In the genomic region with DNA sequence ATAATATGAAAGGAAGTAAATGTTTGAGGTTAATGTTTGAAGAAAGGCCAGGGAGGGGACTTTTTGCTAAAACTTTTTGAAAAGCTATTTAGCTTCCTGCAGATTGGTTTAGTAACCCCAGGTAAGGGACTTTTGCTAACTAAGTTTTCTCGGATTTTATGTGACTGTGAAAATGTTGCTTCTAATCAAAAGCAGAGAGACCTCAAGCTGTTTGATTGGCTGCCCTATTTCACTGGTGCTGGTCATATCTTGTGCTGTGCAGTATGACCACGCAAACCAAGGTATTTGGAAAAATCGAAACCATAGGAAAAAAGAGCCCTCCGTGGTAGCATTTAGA, we compare ENCODE assay signal across 14 mouse cellular contexts. TPM values are rescaled to one million over a fixed set of nuclear protein-coding genes. Genes with fewer than 3 reads are reported as not detected.
A peak's percentile ranks its signal among the peaks of the same experiment; 100 is the strongest.
DNase-seq lines count a peak whose midpoint lies in the region; ATAC-seq and TF ChIP-seq lines count a peak whose summit lies in the region.
"Had no signal": no experiment of that assay in that cellular context is flagged by ENCODE, and none has a peak within 500 bp of the region (broad histone marks: within the 10 kb centered on the region; RNA-seq: fewer than 3 reads in every experiment).

No protein-coding gene starts in this region.

- no peaks in the 10 kb centered on the region for H3K9me3 ChIP-seq in intestine, embryonic 14.5 days (ENCODE audit: control insufficient read depth, low read length)
- no peaks in the 10 kb centered on the region for H3K9me3 ChIP-seq in intestine, postnatal 0 days (ENCODE audit: control insufficient read depth)
- no peaks in the 10 kb centered on the region for H3K9me3 ChIP-seq in limb, embryonic 15.5 days
- no peaks in the 10 kb centered on the region for H3K9me3 ChIP-seq in forebrain, embryonic 16.5 days (ENCODE audit: control insufficient read depth, low read length)
- H3K9me3 ChIP-seq: forebrain, embryonic 13.5 days; heart, embryonic 13.5 days had no signal

- no peak overlapping the region for H3K4me2 ChIP-seq in intestine, embryonic 14.5 days (ENCODE audit: low read length)
- no peak overlapping the region for H3K4me2 ChIP-seq in intestine, postnatal 0 days (replicated peaks; ENCODE audit: low read depth)
- H3K4me2 ChIP-seq in limb, embryonic 15.5 days: peak overlapping the region; percentile 32
- H3K4me2 ChIP-seq in forebrain, embryonic 16.5 days (ENCODE audit: low read length): no peak overlapping the region
- H3K4me2 ChIP-seq: forebrain, embryonic 13.5 days; heart, embryonic 13.5 days had no signal

- no peaks in the 10 kb centered on the region for H3K27me3 ChIP-seq in intestine, embryonic 14.5 days (replicated peaks; ENCODE audit: control insufficient read depth, insufficient read depth, low read length)
- H3K27me3 ChIP-seq in intestine, postnatal 0 days (replicated peaks; ENCODE audit: control insufficient read depth, insufficient read depth, low read length): no peaks in the 10 kb centered on the region
- H3K27me3 ChIP-seq in limb, embryonic 15.5 days: no peaks in the 10 kb centered on the region
- H3K27me3 ChIP-seq in forebrain, embryonic 16.5 days (replicated peaks; ENCODE audit: control insufficient read depth, insufficient read depth, low read length): no peaks in the 10 kb centered on the region
- H3K27me3 ChIP-seq: forebrain, embryonic 13.5 days; heart, embryonic 13.5 days; Patski had no signal

- H3K9ac ChIP-seq in intestine, embryonic 14.5 days (ENCODE audit: low read length): no peak overlapping the region
- no peak overlapping the region for H3K9ac ChIP-seq in intestine, postnatal 0 days (ENCODE audit: low read depth, low read length)
- no peak overlapping the region for H3K9ac ChIP-seq in limb, embryonic 15.5 days
- no peak overlapping the region for H3K9ac ChIP-seq in forebrain, embryonic 16.5 days (replicated peaks; ENCODE audit: low read depth, low read length)
- H3K9ac ChIP-seq: forebrain, embryonic 13.5 days; heart, embryonic 13.5 days had no signal

- no peak for ATAC-seq in intestine, embryonic 14.5 days (replicated peaks; ENCODE audit: low FRiP score, low TSS enrichment, low read depth)
- ATAC-seq in intestine, postnatal 0 days: no peak
- peak; percentile 62 for ATAC-seq in activated CD4-positive, CD25-positive, alpha-beta regulatory T cell, adult 4 months
- no peak for ATAC-seq in limb, embryonic 15.5 days (ENCODE audit: insufficient number of reproducible peaks, low FRiP score, low TSS enrichment, low read depth)
- ATAC-seq in forebrain, embryonic 16.5 days: no peak
- ATAC-seq: forebrain, embryonic 13.5 days; Patski had no signal

- H3K36me3 ChIP-seq in intestine, embryonic 14.5 days (ENCODE audit: control insufficient read depth, insufficient read depth, low read length): no peaks in the 10 kb centered on the region
- no peaks in the 10 kb centered on the region for H3K36me3 ChIP-seq in intestine, postnatal 0 days (ENCODE audit: control insufficient read depth, insufficient read depth)
- no peaks in the 10 kb centered on the region for H3K36me3 ChIP-seq in limb, embryonic 15.5 days
- H3K36me3 ChIP-seq in forebrain, embryonic 16.5 days (ENCODE audit: control insufficient read depth, insufficient read depth): no peaks in the 10 kb centered on the region
- H3K36me3 ChIP-seq: heart, embryonic 13.5 days had no signal

- 0 out of 2 replicates have a peak overlapping the region, but pooled peaks have one; percentile 18 for H3K27ac ChIP-seq in intestine, embryonic 14.5 days (ENCODE audit: low read depth)
- H3K27ac ChIP-seq in intestine, postnatal 0 days (ENCODE audit: low read depth, low read length): no peak overlapping the region
- peak overlapping the region; percentile 79 for H3K27ac ChIP-seq in limb, embryonic 15.5 days
- no peak overlapping the region for H3K27ac ChIP-seq in forebrain, embryonic 16.5 days (ENCODE audit: low read length)
- H3K27ac ChIP-seq: forebrain, embryonic 13.5 days; heart, embryonic 13.5 days had no signal

- TF ChIP-seq CTCF in intestine, postnatal 0 days (IDR thresholded peaks at IDR 0.05; ENCODE audit: low read depth): no peak

- peaks cover 6% of the 10 kb centered on the region; the same call in 1 of the 2 replicates for H3K4me1 ChIP-seq in intestine, embryonic 14.5 days (replicated peaks; ENCODE audit: control insufficient read depth, insufficient read depth, low read length)
- H3K4me1 ChIP-seq in intestine, postnatal 0 days (replicated peaks; ENCODE audit: control insufficient read depth, insufficient read depth, low read length): no peaks in the 10 kb centered on the region
- H3K4me1 ChIP-seq in limb, embryonic 15.5 days: peaks cover 9% of the 10 kb centered on the region; the same call in 1 of the 2 replicates
- no peaks in the 10 kb centered on the region for H3K4me1 ChIP-seq in forebrain, embryonic 16.5 days (replicated peaks; ENCODE audit: control insufficient read depth, insufficient read depth, low read length)
- H3K4me1 ChIP-seq: forebrain, embryonic 13.5 days; heart, embryonic 13.5 days had no signal

- 75% methylated on average over 4 of the region's 4 CpGs for WGBS in intestine, embryonic 14.5 days
- 81% methylated on average over 4 of the region's 4 CpGs for WGBS in intestine, postnatal 0 days
- 30% methylated on average over 4 of the region's 4 CpGs for WGBS in limb, embryonic 15.5 days
- 85% methylated on average over 4 of the region's 4 CpGs for WGBS in forebrain, embryonic 16.5 days

- no peak for DNase-seq in intestine, embryonic 14.5 days (ENCODE audit: low spot score)
- peak; percentile 52 for DNase-seq in hindlimb bud, embryonic 11.5 days (ENCODE audit: extremely low spot score, low read depth, low spot score)
- DNase-seq in cerebellum, adult 9-10 months: no peak
- DNase-seq in thymus, postnatal 4 days: no peak
- DNase-seq: cerebellum, adult 9-11 months; midbrain, embryonic 14.5 days; retina, postnatal 1 day had no signal

- H3K4me3 ChIP-seq in intestine, embryonic 14.5 days (ENCODE audit: low read depth, low read length): no peak overlapping the region
- no peak overlapping the region for H3K4me3 ChIP-seq in intestine, postnatal 0 days (ENCODE audit: low read depth, low read length)
- H3K4me3 ChIP-seq in limb, embryonic 15.5 days: peak overlapping the region; percentile 14; the same call in 1 of the 2 replicates
- H3K4me3 ChIP-seq in forebrain, embryonic 16.5 days (replicated peaks; ENCODE audit: low read length): no peak overlapping the region
- H3K4me3 ChIP-seq: forebrain, embryonic 13.5 days; heart, embryonic 13.5 days had no signal

RNA-seq across cellular contexts. Expression of gene Btg1, which starts 30.0 kb away (rescaled TPM):
- polyA plus RNA-seq in intestine, embryonic 14.5 days (2014; fragmentation: Nextera tagmentation; extraction: Ambion mirVana): 77.8 and 82.6 TPM in 2 replicates
- 29.5 and 30.1 TPM in 2 replicates for polyA plus RNA-seq in intestine, postnatal 0 days (2015; fragmentation: Nextera tagmentation; extraction: Ambion mirVana)
- polyA plus RNA-seq in activated CD4-positive, CD25-positive, alpha-beta regulatory T cell, adult 4 months (2017; shearing (Covaris generic)): 100 to 1,000 TPM; 187 to 198 TPM
- polyA plus RNA-seq in limb, embryonic 15.5 days (2015; fragmentation: Nextera tagmentation; extraction: Ambion mirVana): 48.8 and 75.6 TPM in 2 replicates
- polyA plus RNA-seq in forebrain, embryonic 16.5 days (2015; fragmentation: Nextera tagmentation; extraction: Ambion mirVana): 56.8 and 65.7 TPM in 2 replicates

Comparison
In these comparisons a context has a peak if more than half of its experiments do, and no peak if none do; other contexts are left out.
1. H3K27ac ChIP-seq: peak in intestine, embryonic 14.5 days (single experiment) and limb, embryonic 15.5 days (single experiment); none in intestine, postnatal 0 days (single experiment) and forebrain, embryonic 16.5 days (single experiment).